Mouse (Mus musculus): ENCODE data around the gene Galns.
"Not testable (repeated sequence)": the region's sequence is repeated elsewhere in the genome, so short reads cannot be mapped to it uniquely, and the experiment has no call there.

The Galns gene

DNA sequence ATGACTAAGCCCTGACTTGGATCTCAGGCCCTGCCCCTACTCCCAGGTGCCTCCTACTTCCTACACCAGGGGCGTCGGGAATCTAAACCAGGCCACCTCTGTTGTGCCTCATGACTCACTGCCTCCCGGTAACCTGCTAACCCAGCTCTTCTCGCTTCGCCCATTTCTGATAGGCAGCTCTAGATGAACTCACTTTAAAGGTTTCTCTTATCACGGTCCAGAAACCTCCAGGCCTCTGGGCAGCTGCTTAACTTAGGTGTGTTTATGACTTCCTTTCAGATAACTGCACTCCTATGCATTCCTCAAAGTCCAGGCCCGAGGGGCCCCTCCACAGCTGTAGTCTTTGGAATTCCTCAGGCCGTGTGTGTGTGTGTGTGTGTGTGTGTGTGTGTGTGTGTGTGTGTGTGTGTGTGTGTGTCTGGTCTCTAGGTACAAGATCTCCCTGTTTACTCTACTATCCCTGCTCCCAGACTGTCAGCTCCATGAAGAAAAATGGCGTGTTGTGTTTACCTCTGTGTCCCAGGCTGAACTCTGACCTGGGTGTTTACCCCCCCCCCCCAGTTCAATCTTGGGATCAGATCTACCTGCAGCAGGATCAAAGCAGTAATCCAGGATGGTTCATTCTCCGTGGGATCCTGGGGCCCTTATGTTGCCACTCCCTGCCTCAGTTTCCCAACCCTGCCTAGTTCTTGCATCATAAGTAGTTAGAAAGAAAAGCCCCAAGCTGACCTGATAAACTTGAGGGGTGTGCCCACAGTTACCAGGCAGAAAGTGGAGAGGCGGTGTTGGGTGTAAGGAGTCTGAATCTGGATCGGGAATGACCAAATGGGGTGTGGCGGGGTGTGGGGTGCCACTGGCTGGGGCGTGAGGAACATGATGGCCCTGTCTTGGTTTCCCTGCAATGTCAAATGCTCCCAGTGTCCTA is 24.9 kb upstream of the Galns start:
- in situ Hi-C loops (cut with MseI, MboI) = no loop called here

DNA sequence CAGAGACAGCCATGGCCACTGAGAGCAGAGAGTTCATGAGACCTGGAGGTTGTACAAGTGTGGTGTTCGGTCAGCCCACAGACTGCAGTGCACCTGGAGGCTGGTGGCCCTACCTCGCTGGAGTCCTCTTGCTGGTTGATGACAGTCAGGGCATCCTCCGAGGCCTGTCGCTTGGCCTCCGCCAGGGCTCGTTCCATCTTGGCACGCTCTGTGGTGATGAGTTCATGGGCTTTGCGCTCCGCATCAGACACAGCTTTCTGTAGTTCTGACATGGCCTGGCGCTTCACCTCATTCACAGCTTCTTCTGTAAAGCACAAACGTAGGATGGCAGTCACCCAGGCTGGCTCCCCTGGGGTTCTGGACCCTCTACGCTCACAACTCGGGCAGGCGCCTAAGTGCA is 21.9 kb upstream of the Galns start:
- in situ Hi-C loops (cut with MseI, MboI) = no loop called here

DNA sequence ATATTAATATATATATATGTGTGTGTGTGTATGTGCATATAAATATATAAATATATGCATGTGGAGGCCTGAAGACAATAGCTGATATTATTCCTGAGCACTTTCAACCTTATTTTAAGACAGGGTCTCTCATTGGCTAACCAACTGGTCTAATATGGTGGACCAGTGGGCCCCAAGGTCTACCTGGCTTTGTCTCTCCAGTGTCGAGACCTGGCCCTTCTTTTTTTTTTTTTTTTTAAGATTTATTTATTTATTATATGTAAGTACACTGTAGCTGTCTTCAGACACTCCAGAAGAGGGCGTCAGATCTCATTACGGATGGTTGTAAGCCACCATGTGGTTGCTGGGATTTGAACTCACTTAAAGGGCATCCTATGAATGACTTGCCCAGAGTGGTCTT is 20.9 kb upstream of the Galns start:
- in situ Hi-C loops (cut with MseI, MboI) = not testable (repeated sequence)

GRCm38 (mm10) chr8:122630696-122631095 is 19.4 kb upstream of the Galns start:
- in situ Hi-C loops (cut with MseI, MboI) = no loop called here

- in situ Hi-C loops (cut with MseI, MboI) = no loop called here
Measured at GRCm38 (mm10) chr8:122629388-122629787, 18.1 kb upstream of the Galns start.

DNA sequence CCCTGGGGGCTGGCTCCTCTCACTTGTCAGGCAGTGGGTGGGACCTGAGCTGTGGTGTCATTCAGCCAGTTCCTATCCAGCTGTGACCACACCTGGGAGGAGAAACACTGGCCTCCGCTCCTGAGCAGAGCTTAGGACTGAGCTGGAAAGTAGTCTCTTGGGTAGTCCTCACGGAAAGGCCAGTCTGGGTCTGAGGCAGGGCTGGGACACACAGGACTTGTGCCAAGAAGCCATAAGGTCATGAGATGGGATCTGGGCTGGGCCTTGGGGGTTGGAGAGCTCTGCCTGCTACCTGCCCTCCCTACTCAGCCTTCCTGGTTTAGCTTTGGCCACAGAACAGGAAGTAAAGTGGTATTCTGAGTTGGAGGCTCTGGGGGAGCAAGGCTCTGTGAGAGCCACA is 15.6 kb upstream of the Galns start:
- in situ Hi-C loops (cut with MseI, MboI) = no loop called here

- in situ Hi-C loops (cut with MseI, MboI) = no loop called here
Measured at GRCm38 (mm10) chr8:122625811-122626210, 14.5 kb upstream of the Galns start.

GRCm38 (mm10) chr8:122624653-122625052 is 13.4 kb upstream of the Galns start:
- in situ Hi-C loops (cut with MseI, MboI) = no loop called here

GRCm38 (mm10) chr8:122623844-122624642 is 12.8 kb upstream of the Galns start:
- in situ Hi-C loops (cut with MseI, MboI) = no loop called here

GRCm38 (mm10) chr8:122622727-122623126 is 11.5 kb upstream of the Galns start, which contains the start of gene Pabpn1l:
Pabpn1l (minus strand) TSS chr8:122622739.
- in situ Hi-C loops (cut with MseI, MboI) = no loop called here

DNA sequence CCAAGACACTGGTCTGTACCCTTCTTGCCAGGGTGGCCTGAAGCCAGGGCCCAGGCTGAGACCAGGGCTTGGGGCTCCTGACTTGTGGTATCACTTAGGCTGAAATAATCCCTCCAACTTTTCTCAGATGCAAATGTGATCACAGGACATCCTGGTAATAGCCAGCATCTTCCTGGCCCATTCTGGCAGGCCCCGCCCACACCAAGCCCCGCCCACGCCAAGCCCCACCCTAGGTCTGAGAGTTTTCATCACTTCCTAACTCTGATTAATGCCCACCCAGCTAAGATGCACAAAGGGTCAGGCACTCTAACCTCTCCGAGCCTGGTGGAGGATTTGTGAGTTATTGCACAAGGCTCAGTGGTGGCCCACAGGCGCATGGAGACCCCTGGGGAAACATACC is 9.2 kb upstream of the Galns start:
- in situ Hi-C loops (cut with MseI, MboI) = no loop called here

- in situ Hi-C loops (cut with MseI, MboI) = loop anchor here (5.0 kb wide), 2 partner anchors 208 to 213 kb away; no protein-coding TSS in a partner anchor
Measured at GRCm38 (mm10) chr8:122618660-122619378, 7.6 kb upstream of the Galns start.

GRCm38 (mm10) chr8:122617947-122618546 is 6.8 kb upstream of the Galns start:
- in situ Hi-C loops (cut with MseI, MboI) = loop anchor here (5.0 kb wide), 2 partner anchors 209 to 214 kb away; no protein-coding TSS in a partner anchor

GRCm38 (mm10) chr8:122616181-122616905 is 5.1 kb upstream of the Galns start:
- in situ Hi-C loops (cut with MseI, MboI) = loop anchor here (5.0 kb wide), 2 partner anchors 211 to 216 kb away; no protein-coding TSS in a partner anchor

DNA sequence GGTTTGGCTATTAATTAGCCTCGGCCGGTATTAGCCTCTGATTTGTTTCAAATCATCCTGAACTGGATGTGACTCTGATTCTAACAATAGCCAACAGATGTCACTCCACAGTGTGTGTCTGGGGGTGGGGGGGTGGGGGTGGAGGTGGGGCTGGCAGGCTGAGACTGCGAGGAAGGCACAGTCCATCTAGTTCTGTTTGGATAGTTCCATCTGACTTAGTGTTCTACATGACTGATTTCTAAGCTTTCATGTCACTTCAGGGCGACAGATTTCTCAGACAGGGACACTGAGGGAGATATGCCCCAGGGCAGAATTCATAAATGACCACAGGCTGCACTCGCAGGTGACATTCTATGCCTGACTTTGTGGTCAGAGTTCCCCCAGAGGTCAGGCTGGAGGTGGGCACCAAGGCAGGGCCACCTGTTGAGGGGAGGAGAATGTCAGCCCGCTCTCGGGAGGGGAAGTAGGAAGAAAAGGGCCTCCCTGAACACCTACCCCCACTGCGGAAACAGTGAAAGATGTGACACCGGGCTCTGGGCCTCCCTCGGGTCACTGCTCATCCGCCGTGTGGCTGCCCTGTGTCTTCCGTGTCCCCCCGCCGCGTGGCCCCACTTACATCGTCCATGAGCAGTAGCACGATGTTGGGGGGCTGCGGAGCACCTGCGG is 518 bp downstream of the Galns start:
- in situ Hi-C loops (cut with MseI, MboI) = no loop called here

GRCm38 (mm10) chr8:122610209-122610608 is 1.1 kb downstream of the Galns start:
- in situ Hi-C loops (cut with MseI, MboI) = no loop called here

DNA sequence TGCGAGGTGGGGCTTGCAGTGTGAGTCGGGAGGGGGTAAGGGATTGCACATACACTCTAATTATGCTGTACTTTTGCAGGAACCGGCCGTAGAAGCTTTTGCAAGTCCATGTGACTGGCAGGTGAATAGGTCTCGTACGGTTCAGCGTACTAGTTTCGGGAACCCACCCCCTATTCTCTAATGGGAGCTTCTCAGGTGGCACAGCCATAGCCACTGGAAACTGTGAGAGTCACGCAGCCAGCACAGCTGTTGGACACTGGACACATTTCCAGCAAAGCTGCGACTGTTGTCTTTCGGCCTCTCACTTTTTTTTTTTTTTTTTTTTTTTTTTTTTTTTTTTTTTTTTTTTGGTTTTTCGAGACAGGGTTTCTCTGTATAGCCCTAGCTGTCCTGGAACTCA is 4.5 kb downstream of the Galns start:
- in situ Hi-C loops (cut with MseI, MboI) = no loop called here

DNA sequence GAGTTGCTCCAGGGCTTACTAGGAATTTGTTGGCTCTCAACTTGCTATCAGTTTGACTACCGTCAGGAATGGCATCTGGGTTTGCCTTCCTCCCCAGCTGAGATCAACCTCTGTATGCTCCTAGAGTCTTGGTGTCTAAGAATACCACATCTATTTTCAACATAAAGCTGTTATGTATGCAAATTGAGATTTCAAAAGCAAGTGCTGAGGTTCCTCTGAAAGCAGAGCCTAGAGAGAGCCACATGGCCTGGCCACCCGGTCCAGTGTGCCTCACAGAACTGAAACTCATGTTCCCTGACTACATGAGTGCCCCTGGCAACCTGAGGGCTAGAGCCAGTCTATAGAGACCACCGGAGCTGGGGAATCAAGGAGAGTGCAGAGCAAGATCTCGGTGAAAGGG is 5.9 kb downstream of the Galns start:
- in situ Hi-C loops (cut with MseI, MboI) = no loop called here

DNA sequence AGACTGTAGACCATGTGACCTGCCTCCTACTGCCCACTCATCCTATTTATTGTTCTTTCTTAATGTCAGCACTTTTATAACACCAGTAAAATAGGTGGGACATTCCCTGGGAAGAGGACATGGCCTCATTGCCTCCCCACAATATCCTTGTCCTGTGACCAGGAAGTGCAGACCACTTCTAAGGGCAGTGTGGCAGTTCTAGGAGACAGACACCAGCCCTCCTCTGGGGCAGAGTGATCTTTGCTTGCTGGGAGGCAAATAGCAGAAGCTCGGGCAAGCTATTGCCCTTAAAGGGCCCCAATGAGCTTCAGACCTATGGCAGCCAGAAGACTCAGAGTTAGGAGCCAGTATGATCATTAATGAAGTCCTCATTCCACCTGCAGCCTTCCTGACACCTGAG is 6.6 kb downstream of the Galns start:
- in situ Hi-C loops (cut with MseI, MboI) = no loop called here

GRCm38 (mm10) chr8:122600666-122601065 is 10.6 kb downstream of the Galns start:
- in situ Hi-C loops (cut with MseI, MboI) = no loop called here

Measured in mouse trophoblast stem cell (cell line).